Mouse (Mus musculus): ENCODE measurements around the gene Pde7b. TPM values are rescaled to one million over a fixed set of nuclear protein-coding genes. Genes with fewer than 3 reads are reported as not detected.
A peak's percentile ranks its signal among the peaks of the same experiment; 100 is the strongest.

Pde7b gene
- not detected in 2 replicates for total RNA-seq (2012; rRNA removed)
- total RNA-seq (2014; rRNA removed) = not detected in 2 replicates
- polyA plus RNA-seq (2012; ENCODE audit: insufficient read length, low read depth) = not detected in 2 replicates

DNA sequence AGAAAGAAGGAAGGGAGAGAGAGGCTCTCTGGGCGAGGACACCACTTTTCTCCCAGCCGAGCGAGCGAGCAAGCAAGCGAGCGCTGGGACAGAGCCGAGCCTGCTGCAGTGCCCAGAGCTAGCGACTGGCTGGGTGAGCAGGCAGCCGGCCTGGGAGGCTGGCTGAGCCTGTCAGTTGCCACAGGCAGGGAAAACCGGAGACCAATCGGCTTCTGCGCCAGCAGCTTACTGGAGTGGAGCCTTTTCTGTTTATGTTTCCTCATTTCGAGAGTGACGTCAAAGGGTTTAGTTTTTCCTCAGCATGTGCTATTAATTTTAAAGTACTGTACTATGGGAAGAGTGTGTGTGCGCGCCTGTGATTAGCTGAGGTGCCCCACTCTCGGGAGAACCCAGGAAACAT, at the start of gene Pde7b:
Gene Pde7b, minus strand, starts transcription at position 173 of the 400 bp plus-strand sequence.
- H3K27ac ChIP-seq (ENCODE audit: insufficient read depth, low read depth) = no peak within 1 kb of the TSS
- no peak within 1 kb of the TSS for H3K4me3 ChIP-seq (replicated peaks in 1 of 3; ENCODE audit: low read depth in 2 of 3, low read length in 2 of 3, poor library complexity in 1 of 3)
- no peak for DNase-seq (ENCODE audit: extremely low read depth)
- no peaks in the 10 kb centered on the region for H3K27me3 ChIP-seq (replicated peaks)
- no peak within 1 kb of the TSS for H3K9ac ChIP-seq (ENCODE audit: insufficient read depth, low read depth)
- in situ Hi-C loops (cut with MboI; ENCODE audit: low pct_ligation_motif_present, low pct_unique_long_range_greater_than_20kb, low sequenced_read_pairs) = no loop called here
- H3K36me3 ChIP-seq (replicated peaks in 1 of 2; ENCODE audit: control insufficient read depth in 1 of 2, insufficient read depth in 1 of 2, low read length in 1 of 2) = no peaks in the 10 kb centered on the region
- no peaks in the 10 kb centered on the region for H3K4me1 ChIP-seq (ENCODE audit: control insufficient read depth in 1 of 2, insufficient read depth in 2 of 2)
- no peaks in the 10 kb centered on the region for H3K9me3 ChIP-seq (replicated peaks; ENCODE audit: low read length)
- TF ChIP-seq IRF4 (IDR thresholded peaks at IDR 0.05; ENCODE audit: low read depth, low read length) = peak; percentile 29; the same call in 1 of the 2 replicates
- TF ChIP-seq PAX5 (IDR thresholded peaks at IDR 0.05; ENCODE audit: low read length) = no peak
- TF ChIP-seq JUN (IDR thresholded peaks at IDR 0.05; ENCODE audit: insufficient read depth, low read depth, low read length) = peak; percentile 5; the same call in 1 of the 2 replicates
- dilution Hi-C loops (cut with MboI; ENCODE audit: extremely low pct_ligation_motif_present, extremely low pct_unique_long_range_greater_than_20kb, low sequenced_read_pairs) = no loop called here
- H3K4me2 ChIP-seq (ENCODE audit: insufficient read depth, low read depth, poor library complexity, severe bottlenecking) = peak within 1 kb of the TSS; percentile 79
- H3K79me2 ChIP-seq (replicated peaks; ENCODE audit: control insufficient read depth, extremely low read depth, insufficient read depth, poor library complexity, severe bottlenecking) = no peaks in the 10 kb centered on the region

DNA sequence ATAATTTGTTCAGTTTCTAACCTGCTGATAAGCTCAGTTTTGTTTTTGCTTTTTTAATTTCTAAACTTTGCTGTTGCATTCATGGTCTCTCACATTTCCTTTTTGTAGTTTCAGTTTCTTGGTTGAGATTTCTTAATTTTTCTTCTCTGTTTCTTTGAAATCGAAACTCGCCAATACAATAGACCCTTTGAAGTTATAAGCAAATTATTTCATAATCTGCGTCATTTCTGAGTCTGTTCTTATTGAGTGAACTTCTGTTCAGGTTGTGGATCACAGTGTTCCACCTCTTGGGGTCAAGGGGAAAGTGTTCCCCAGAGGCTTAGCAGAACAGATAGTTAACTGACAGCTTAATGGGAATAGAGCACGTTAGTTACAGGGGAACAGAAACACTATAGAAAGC, 47.2 kb upstream of the Pde7b start:
- no peak overlapping the region for H3K27ac ChIP-seq (ENCODE audit: insufficient read depth, low read depth)
- no peak for DNase-seq (ENCODE audit: extremely low read depth)
- no peaks in the 10 kb centered on the region for H3K9me3 ChIP-seq (replicated peaks; ENCODE audit: low read length)
- H3K79me2 ChIP-seq (replicated peaks; ENCODE audit: control insufficient read depth, extremely low read depth, insufficient read depth, poor library complexity, severe bottlenecking) = no peaks in the 10 kb centered on the region
- dilution Hi-C loops (cut with MboI; ENCODE audit: extremely low pct_ligation_motif_present, extremely low pct_unique_long_range_greater_than_20kb, low sequenced_read_pairs) = no loop called here
- no peaks in the 10 kb centered on the region for H3K27me3 ChIP-seq (replicated peaks)
- TF ChIP-seq USF2 (conservative IDR thresholded peaks at IDR 0.05; ENCODE audit: low read depth, low read length) (no peak), ZC3H11A (IDR thresholded peaks at IDR 0.05; ENCODE audit: low read depth, low read length) (no peak), E2F4 (IDR thresholded peaks at IDR 0.05; ENCODE audit: insufficient replicate concordance, low read depth, low read length) (no peak), ETS1 (conservative IDR thresholded peaks at IDR 0.05; ENCODE audit: low read depth, low read length) (no peak), POLR2AphosphoS2 (IDR thresholded peaks at IDR 0.05; ENCODE audit: low read depth, low read length) (no peak), MXI1 (IDR thresholded peaks at IDR 0.05; ENCODE audit: low read depth, low read length) (no peak), ZMIZ1 (IDR thresholded peaks at IDR 0.05; ENCODE audit: low read depth, low read length) (no peak), ZNF384 (IDR thresholded peaks at IDR 0.05; ENCODE audit: low read depth, low read length) (no peak), UBTF (IDR thresholded peaks at IDR 0.05; ENCODE audit: low read depth, low read length) (no peak), ZKSCAN1 (IDR thresholded peaks at IDR 0.05; ENCODE audit: borderline replicate concordance, low read depth, low read length) (no peak), CHD2 (IDR thresholded peaks at IDR 0.05; ENCODE audit: low read length) (no peak), IRF4 (IDR thresholded peaks at IDR 0.05; ENCODE audit: low read depth, low read length) (no peak), RCOR1 (conservative IDR thresholded peaks at IDR 0.05; ENCODE audit: low read depth, low read length) (no peak), JUND (conservative IDR thresholded peaks at IDR 0.05; ENCODE audit: low read depth, low read length) (no peak), KAT2A (IDR thresholded peaks at IDR 0.05; ENCODE audit: insufficient replicate concordance, low read length) (no peak), BHLHE40 (IDR thresholded peaks at IDR 0.05; ENCODE audit: low read depth, low read length) (no peak), MYC (IDR thresholded peaks at IDR 0.05; ENCODE audit: low read depth, low read length) (no peak), ELF1 (IDR thresholded peaks at IDR 0.05; ENCODE audit: low read depth, low read length) (no peak), JUN (IDR thresholded peaks at IDR 0.05; ENCODE audit: insufficient read depth, low read depth, low read length) (no peak), POLR2A (IDR thresholded peaks at IDR 0.05; ENCODE audit: low read depth, low read length) (no peak)
- in situ Hi-C loops (cut with MboI; ENCODE audit: low pct_ligation_motif_present, low pct_unique_long_range_greater_than_20kb, low sequenced_read_pairs) = no loop called here
- H3K9ac ChIP-seq (ENCODE audit: insufficient read depth, low read depth) = no peak overlapping the region
- H3K4me1 ChIP-seq (ENCODE audit: control insufficient read depth in 1 of 2, insufficient read depth in 2 of 2) = peaks cover 5 to 15% of the 10 kb centered on the region in 2 experiments; a peak in 3 of 4 replicates
- no peaks in the 10 kb centered on the region for H3K36me3 ChIP-seq (replicated peaks in 1 of 2; ENCODE audit: control insufficient read depth in 1 of 2, insufficient read depth in 1 of 2, low read length in 1 of 2)
- H3K4me2 ChIP-seq (ENCODE audit: insufficient read depth, low read depth, poor library complexity, severe bottlenecking) = no peak overlapping the region; the same call in 1 of the 2 replicates
- H3K4me3 ChIP-seq (replicated peaks in 1 of 3; ENCODE audit: low read depth in 2 of 3, low read length in 2 of 3, poor library complexity in 1 of 3) = no peak overlapping the region

All from CH12.LX (cell line).